Mouse (Mus musculus) ovary, adult 18-20 months (tissue): ENCODE results near the gene Lancl2.

Experiments used
- DNase-seq: peaks from one replicate; pipeline ENCODE4 v3.0.0; 2022; ENCODE audit warnings: low spot score, mixed read lengths

Lancl2 gene

GRCm38 (mm10) chr6:57767112-57767868, 65.0 kb downstream of the Lancl2 start:
- peak; percentile 25 for DNase-seq

GRCm38 (mm10) chr6:57768948-57769525, 66.7 kb downstream of the Lancl2 start:
- no peak for DNase-seq

DNA sequence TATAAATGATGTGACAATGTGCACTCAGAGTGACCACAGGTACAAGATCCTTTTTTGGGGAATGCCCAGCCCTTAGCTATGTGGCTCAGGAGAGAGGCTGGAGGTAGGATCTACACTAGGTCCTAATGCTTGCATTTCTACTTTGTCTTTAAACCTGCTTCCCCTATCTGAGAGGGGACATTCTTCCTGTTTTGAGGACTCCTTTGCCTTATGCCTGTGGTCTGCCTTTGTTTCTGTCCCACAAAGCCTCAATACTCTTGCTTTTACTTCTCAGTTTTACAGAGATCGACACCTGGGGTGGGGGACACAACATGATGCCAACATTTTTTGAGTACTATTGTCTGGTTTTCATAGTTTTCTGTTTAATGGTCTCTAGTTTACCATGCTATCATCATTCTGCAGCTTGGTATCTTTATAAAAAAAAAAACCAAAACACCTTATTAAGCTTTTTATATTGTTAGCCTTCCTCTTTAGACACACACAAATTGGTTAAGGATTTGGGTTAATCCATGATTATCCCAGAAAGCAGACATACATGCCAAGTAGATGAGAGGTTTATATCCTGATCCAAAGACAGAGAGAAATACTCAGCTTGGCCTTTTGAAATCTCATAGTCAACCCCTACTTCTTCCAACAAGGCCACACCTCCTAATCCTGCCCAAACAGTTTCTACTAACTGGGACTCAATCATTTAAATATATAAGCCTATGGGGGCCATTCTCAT, 68.3 kb downstream of the Lancl2 start:
- DNase-seq: no peak

DNA sequence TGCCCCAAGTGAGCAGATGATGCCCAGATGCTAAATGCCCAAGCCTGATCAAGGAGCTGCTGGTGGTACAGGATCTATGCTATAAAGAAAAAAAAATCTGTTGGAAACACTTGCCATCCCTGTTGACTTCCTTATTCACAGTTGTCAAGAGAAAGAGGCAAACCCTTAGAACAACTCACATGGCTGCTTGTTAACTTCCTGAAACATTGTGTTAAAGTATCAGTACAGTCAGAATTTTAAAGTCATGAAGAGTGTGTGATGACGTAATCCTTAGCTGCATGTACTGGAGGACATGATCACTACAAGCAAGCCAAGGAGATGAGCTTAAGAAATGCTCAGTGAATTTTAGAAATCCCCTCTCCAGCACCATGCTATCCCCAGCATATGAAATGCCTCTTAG, 71.5 kb downstream of the Lancl2 start:
- no peak for DNase-seq

DNA sequence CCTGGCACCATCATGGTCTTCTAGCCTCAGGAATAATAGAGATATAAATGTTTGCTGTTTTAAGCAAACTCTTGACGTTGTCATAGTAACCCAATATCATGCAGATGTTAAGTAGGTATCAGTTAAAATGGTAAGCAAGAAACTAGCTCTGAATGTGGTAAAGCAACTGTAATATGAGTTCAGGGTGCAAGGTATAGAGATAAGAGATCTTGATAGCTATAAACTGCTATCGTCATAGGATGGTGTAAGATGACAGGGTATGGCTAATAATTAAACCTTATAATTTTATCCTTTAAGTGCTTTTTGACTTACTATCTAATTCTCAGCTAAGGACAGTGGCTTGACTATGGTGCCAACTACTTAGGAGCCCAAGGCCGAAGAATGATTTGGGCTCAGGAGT, 78.0 kb downstream of the Lancl2 start:
- DNase-seq: no peak

DNA sequence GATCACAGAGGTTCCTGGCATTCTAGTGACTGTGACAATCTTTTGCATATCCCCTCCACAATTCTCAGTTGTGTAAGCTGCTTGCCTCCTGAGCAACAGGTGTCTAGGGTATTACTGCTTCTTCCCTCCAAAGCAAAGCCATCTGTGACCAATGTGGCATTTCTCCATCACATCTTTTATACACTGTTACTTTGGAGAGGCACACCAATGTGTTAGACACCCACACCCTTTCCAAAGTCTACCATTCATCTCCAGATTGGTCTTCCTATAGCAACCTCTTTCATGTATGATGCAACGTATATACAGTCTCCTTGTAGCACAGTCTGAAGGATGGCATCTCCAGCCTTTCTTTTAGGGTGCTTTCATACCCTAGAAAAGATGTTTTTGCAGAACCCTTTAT, 80.3 kb downstream of the Lancl2 start:
- no peak for DNase-seq

DNA sequence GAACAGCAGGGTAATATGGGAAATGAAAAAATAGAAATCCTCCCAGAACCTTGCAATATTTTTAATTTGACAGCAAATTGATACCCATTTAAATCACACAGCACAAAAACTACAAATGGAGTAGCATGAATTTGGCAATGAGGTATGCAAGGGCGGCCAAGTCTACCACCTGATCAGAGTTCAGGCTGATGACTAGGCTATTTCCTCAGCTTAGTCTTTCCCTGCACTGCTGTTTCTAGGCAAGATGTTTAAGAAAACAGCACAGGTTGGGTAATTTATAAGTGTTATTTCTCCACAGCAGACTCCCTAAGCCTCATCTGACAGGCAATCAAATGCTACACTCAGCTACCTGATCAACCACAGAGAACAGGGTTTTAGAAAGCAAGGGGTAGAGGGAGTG, 81.9 kb downstream of the Lancl2 start:
- no peak for DNase-seq

DNA sequence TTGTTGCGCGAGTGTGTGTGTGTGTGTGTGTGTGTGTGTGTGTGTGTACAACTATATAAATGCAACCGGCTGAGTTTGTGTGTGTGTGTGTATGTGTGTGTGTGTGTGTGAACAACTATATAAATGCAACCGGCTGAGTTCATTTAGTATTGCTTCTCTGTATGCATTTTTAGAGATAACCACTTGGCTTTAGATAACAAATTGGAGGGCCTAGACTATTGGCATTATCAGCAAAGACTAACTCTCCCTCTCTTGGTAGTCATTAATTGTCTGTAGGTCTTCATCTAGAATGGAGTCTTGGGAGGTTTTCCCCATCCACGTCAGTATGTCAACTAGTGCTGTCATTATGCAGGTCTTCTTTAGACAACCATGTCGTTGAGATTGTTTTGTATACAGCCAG, 85.0 kb downstream of the Lancl2 start:
- no peak for DNase-seq
